Mouse (Mus musculus) cerebellum, adult (tissue): ENCODE data around the gene Srsf10.

Experiments used
- ATAC-seq: cut with Nextera tagmentation; 2 replicates; pipeline ENCODE4 v1.9.2; 2017; ENCODE audit warnings: mild to moderate bottlenecking, moderate library complexity, mixed read lengths; ENCODE audit not compliant: insufficient number of reproducible peaks, low FRiP score, low TSS enrichment

The Srsf10 gene

DNA sequence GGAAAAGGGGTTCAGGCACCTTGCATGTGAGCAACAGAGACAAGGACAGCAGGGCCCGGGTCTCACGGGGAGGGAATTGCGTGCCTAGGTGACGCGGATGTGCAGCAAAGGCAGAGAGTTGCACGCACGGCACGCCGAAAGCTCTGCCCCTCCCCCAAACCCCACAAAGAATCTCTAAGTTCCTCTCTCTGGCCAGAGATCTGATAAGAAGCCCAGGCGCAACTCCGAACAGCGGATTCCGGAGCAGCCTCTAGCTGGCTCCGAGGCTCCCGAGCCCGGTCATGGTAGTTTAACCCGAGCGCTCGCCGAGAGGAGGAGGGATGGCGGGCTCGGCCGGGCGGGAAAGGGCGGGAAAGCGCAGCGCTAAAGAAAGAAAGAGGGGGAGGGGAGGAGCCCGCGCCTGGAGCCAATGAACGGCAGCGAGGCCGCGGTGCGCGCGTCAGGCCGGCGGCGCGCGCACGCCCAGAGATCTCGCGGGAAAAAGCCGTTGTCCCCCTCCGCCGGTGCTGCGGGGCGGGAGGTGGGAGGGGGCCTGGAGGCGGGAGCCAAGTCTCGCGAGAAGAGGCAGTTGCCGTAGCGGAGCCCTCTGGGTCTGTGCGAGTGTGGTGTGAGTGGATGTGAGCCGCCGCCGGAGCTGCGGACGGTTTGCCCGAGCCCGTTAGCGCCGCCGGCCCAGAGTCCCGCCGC is at the start of gene Srsf10:
Gene Srsf10, plus strand, starts transcription at position 212 of the 687 bp plus-strand sequence.
- peak; percentile 88 for ATAC-seq

DNA sequence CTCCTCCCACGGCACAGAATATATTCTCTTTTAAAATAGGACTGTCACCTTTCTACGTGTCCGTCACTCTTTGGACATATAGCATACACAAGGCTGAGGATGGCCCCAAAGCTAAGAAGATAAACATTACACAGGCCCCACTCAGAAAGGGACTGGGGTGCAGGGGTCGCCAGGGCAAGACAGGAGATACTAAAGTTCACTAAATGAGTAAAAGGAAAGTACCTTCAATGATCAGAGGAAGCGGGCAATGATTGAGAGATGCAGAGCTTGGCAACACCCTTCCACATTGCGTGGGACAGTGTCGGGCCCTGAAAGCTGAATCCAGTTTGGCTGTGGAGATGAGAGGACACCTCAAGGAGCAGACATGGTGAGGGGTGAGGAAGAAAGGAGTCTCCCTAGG is 40.7 kb upstream of the Srsf10 start:
- no peak for ATAC-seq

DNA sequence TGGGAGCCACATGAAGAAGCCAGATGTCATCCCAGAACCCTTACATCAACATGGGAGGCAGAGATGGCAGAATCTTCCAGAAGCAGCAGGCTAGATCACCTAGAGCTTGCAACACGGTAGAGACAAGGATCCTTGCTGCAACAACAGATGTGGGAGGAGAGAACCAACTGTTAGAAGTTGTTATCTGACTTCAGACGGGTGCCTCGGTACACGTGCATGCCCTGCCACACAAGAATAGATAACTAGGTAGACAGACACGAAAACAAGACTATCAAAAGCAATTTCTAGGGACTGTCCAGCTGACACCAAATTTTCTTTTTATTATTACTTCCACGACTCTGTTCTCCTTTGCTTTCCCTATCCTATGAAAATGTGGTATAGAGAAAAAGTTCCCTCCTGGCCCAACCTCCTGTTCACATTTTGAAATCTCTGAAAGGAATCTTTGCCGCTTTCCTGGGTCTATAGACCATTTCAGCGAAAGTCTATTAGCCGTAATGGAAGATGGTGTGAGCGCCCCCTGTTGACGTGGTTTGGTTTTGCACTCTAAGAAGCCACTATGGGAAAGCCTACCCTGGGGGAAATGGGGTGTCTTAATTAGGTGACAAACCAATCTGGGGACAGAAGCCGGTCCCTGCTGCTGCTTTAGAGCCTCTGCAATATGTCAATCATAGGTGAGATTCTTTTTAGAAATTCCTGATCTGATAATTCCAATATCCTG is 38.5 kb upstream of the Srsf10 start:
- ATAC-seq, result no peak

DNA sequence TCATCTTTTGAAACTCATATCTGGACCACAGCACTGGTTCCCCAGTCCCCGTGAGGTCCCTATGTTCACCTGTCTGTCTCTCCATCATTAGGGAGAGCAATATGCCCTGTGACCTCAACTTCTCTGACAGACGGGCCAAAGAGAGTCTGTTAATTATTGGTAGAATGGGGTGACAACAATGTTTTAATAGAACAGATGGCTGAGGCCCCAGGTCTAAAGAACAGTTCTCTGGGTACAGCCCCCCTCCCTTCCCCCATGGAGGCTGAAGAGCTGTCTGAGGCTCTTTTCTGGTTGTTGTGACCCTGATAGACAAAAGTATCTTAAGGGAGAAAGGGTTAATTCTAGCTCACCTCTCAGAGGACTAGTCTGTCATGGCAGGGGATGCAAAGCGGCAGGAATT is 37.2 kb upstream of the Srsf10 start:
- no peak for ATAC-seq

DNA sequence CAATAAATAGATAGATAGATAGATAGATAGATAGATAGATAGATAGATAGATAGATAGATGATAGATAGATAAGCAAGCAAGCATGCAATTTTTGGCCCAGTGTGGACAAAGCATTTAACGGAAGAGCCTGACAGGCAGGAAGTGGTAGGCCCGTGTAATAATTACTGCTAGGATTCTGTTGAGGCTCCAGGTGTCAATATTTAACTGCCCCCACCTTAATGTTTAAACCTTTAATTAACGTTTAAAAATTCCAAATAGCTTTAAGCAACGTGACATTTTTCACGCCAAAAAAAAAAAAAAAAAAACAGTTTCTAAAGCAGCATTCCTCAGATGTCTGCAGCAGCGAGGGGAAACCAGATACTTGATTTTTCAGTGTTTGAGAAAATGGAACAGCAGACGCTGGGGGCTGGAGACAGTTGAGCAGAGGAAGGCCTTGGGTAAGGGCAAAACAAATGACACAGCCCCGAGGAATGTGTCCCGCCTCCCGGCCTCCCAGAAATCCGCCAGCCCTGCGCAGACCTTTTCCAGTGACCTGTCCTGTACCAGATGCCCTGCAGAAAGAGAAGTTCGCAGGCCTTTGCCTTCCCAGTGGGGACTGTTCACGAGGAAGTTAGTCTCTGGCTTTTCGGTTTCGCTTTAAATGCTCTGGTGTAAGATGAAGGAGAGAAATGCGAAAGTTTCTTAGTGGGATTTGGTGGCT is 35.6 kb upstream of the Srsf10 start:
- ATAC-seq, result no peak

DNA sequence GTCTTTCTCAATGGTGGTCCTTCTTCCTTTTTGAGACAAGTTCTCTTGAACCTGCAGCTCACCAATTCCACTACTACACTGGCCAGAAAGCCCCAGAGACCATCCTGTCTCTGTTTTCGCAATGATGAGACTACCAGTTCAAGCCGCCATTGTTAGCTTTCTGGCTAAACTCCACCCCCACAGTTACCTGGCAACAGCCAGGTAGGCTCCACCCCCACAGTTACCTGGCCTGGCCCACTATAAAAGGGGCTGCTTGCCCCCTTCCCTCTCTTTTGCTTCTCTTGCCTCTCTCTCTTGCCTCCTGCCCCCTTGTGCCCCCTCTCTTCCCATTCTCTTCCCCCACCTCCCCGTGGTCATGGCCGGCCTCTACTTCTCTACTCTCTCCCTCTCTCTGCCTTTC is 33.8 kb upstream of the Srsf10 start:
- no peak for ATAC-seq

DNA sequence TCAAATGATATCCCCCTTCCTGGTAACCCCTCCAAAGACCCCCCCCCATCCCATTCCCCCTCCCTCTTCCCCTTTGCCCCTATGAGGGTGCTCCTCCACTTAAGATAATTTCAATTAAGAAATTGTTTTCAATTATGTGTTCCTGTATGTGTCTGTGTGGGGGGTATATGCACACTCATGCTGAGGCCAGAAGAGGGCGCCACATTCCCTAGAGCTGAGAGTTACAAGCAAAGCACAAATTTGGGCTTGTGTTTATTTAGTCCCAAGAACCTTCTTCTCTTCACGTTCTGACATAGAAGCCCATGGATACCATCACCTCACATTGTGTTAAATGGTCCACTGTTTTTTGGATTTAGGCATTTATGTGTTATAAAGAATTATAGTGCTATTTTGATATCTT is 32.2 kb upstream of the Srsf10 start:
- ATAC-seq, result no peak

DNA sequence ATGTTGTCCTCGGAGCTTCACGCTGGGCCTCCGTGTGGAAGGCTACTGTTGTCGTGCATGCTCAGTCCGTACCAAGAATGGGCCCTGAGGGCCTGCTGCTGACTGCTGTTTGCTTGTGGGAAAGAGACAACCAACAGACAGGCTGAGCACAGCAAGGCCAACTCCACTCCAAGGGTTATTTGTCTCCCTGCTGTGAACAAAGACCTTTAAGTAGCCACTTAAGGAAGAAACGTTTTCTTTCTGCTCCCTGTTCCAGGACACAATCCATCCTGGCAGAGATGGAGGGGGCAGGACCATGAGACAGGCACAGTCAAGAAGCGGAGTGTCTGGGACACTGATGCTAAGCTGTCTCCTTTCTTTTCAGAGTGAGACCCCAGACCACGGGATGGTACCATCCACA is 31.3 kb upstream of the Srsf10 start:
- ATAC-seq, result no peak

DNA sequence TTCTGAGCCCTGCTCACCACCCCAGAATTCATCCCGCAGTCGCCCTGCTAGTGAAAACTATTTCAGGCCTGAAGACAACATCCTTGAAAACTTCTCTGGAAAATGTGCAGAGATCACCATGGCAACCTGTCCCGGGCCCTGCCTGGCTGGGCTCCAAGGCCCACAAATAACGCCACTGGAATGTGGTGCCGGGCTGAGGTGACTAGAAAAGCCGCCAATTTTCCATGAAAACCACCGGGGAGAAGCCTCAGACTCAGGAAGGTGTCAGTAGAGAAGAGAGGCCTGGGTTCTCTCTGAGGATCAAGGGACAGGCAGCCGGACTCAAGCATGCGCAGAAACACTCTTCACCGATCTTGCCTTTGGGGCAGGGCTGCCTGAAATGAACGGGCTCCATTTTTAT is 27.1 kb upstream of the Srsf10 start:
- ATAC-seq, result no peak

DNA sequence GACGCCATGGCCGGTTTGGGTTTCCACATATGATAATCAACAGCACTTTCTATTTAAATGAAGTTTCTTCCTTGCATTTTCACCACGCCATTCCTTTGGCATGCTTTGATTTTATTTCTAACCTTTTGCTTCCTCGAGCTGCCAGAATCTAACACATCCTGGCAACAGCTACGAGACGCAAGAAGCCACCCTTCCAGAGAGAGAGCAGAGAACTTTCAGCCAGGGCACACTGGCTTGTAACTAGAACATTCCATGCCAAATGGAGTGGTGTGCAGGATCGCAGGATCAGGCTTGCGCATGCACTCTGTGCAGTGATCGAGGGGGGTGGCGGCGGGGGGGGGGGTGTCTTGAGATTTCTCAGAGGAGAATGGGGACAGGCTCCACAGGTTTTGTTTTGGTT is 23.5 kb upstream of the Srsf10 start:
- no peak for ATAC-seq

DNA sequence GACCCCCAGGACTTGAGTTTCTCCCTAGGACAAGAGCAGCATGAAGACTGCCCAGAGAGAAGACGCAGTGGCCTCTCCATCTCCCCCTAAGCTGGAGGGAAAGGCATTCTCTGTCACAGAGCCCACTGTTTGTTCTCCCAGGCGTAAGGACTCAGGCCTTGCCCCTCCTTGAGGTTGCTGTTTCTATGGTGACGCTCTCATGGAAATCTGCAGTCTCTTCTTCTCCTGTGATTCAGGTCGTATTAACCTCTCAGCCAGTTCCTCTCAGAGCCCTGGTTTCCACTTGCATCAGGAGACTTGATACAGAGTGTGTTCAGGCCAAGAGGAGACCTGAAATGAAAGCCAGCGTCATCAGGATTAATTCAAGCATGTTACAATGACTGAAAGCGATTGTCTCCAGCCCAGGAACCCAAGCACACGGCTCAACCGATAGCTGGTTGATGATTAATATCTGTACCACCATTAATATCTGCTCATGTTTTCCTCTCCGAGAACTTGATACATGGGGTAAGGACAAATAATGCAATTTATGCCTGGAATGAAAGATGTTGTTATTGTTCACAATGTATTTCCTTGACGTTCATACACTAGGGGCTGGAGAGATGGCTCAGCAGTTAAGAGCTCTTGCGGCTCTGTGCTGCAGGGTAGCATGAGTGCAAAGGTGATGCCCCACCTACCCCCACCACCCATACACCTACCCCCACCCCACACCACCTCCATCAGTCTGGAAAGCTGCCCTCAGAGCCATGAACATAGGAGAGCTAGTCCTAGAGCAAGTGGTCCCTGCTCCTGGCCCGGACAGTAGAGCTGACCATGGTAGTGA is 22.0 kb upstream of the Srsf10 start:
- ATAC-seq, result no peak

DNA sequence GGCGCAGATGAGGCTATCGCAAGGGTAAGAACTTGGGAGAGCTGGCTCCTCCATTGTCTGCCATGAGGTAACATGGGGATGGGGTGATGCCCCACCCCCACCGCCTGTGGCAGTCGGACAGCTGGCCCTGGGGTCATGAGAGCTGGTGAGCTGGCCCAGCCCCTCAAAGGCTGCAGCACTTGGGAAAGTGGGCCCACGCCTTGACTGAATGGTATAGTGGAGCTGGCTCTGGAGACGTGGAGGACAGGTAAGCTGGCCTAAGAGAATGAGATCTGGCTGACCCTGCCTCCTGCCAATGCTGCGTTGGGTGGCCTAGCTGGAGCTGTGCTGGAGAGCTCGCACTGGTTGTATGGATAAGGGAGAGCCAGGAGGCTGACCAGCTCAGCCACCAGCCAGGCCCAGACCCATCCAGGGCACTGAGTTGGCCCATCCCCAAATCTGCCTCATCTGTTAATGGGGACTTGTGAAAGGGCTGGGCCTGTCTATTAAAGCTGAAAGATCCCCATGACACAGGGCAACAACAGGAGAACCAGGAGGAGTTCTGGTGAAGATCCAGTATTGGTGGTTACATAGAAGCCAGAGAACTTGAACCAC is 21.3 kb upstream of the Srsf10 start:
- no peak for ATAC-seq

DNA sequence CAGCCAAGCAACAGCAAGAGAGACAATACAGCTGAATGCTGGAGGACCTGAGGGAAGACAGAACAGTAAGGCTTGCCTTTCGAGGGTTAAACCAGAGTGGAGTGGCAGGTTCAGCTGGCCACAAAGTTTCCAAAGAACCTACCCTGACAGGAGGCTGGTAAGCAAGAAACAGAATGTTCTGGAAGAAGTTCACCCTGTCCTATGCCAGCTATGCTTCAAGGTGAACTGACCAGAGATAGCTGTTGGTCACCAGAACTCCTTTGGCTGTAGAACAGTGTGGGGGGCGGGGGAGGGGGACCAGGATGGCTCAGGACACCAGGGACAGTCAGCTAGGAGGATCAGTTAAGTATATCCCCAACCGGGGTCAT is 16.6 kb upstream of the Srsf10 start:
- no peak for ATAC-seq

DNA sequence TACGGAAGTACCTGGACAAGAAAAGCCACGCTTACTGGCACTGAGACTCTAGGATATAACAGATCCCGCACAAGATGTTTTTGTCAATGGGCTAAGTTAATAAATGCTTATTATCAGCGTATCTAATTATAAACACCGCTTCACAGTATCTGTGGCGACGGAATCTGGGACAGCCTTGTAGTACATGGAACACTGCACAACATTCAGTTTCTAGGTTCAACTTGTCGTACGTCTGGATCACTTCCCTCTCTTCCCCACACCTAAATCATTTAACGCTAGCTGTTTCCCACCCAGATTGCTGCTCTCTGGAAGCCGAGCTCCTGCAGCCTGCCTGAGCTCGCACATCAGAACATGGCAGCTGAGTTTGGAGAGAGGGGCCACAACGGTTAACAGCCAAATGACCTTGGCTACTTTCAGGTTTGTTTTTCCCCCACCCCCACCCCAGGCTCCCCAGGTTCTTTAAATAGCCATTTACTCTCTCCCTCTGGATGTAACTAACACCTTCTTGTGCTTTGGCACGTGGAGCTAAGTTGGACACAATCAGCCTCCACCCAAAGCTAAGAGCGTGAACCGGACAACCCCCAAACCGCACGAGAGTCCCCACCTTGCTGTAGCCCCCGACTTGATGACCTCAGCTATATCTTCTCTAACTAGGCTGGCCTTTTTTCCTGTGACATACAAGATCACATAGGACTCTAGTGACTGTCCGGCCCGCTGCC is 16.1 kb upstream of the Srsf10 start:
- ATAC-seq, result no peak

DNA sequence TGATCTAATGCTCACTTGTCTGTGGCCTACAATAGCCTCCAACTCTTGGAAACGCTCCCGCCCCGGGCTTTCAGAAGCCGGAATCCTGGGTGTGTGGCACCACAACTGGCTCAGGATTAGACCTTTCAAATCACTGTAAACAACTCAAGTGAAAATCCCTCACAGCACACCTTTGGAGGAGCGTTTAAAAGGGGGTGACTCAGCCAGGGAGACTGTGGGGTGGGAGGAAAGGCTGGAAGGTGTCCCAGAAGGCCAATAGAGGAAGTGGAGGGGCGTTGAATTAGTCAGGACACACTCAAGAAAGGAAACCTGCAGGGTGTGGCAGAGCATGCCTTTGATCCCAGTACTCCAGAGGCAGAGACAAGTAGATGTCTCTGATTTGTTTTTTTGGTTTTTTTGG is 11.1 kb upstream of the Srsf10 start:
- no peak for ATAC-seq

DNA sequence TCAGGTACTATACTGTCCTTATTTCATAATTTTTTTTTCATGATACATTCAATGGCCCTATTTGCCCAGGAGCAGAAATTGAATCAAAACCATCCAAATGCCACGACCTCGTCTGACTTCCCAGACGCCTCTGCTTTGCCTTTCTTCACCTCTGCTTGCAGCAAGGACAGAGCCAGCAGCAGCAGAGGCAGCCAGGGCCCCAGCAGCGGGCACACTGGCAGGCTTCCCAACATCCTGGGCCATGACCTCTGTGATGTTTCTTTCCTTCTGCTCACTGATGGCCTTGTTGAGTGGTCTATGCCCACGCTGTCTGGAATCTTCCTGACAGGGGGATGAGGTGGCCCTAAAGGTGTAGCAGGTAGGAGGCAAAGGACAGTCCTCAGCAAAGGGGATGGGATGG is 8.0 kb upstream of the Srsf10 start:
- no peak for ATAC-seq

DNA sequence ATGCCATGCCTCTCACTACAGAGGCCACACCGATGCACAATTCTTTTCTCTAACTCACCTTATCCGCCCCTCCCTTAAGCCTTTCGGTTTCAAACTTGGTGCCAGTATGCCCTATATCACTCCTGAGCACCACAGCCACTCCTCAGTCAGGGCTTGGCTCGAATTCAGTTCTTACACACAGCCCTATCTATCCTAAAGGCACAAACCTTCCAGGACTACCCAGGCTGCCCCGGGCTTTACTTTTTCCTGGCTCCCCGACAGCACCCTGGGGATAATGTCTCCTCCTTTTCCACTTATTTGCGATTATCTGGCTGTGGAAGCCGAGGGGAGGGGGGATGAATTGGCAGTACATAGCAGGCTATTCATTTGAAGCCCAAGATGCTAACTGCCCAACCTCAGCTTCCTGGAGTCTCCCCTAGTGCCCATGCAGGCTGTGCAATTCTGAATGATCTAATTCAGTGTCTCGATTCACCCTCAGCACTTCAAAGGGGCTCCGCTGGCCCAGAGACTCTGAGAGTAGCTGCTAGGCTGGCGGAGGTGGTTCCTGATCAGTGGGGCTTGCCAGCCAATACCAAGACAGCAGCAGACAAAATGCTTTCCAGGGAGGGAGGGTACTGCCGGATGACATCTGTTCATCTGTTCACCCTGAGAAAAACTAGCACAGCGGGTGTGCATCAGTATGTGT is 5.0 kb upstream of the Srsf10 start:
- ATAC-seq, result no peak

DNA sequence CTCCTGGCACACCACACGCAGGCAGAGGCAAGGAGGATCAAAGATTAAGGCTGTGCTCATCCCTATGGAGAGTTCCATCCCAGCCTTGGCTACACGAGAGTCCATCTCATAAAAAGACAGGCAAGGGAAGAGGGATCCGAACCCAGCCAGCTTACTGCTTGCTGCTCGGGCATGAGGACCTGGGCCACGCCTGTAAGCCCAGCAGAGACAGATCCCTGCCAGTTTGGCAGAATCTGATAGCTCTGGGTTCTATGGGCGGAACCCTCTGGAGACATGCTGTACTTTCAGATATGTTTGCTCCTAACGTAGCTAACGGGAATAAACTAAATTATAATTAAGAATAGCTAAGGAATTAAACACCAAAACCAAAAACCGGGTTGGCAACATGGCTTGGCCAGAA is 3.6 kb upstream of the Srsf10 start:
- no peak for ATAC-seq

DNA sequence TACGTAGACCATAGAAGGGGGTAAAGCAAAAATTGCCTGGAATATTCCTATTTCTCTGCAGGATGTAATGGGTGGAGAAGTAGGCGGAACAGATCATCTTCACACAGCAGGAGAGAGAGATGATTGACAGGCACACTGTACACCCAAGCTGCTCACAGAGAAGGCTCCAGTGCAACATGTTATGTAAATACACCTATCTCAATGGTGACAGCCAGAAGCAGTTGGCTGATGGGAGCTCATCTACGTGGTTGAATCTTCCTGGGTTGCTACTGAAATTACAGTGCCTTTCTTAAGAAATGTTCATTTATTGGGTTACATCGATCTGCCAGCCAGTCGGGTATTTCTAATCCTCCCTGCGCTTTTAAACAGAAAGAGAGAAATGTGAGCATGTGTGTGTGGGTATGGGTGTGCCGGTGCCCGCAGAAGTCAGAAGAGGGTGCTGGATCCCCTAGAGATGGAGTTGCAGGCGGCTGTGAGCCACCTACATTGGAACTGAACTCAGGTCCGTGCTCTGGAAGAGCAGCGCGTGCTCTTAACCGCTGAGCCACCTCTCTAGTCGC is 1.5 kb upstream of the Srsf10 start:
- ATAC-seq, result no peak
